Mouse (Mus musculus) CH12.LX (cell line): ENCODE measurements at regions not wholly inside any gene's neighbourhood (a gene's known extent, or its start where the extent isn't known, plus 50 kb on each side); places are given as distances from the start of the nearest gene placed in this dataset.

ENCODE experiments used
- CTCF ChIP-seq, 2 experiments: IDR thresholded peaks in 1 of 2; conservative IDR thresholded peaks in 1 of 2; 2 replicates each; pipeline ENCODE4 v1.5.1; 2011 to 2012; ENCODE audit warnings: low read depth in 2 of 2, low read length in 2 of 2, improper control_type of control experiment in 1 of 2, inconsistent platforms in 1 of 2, mild to moderate bottlenecking in 1 of 2, moderate library complexity in 1 of 2
- EP300 ChIP-seq: IDR thresholded peaks from 2 replicates; pipeline ENCODE4 v1.6.1; 2011; ENCODE audit warnings: low read length, improper control_type of control experiment
- MXI1 ChIP-seq: IDR thresholded peaks from 2 replicates; pipeline ENCODE4 v1.6.1; 2011; ENCODE audit warnings: mild to moderate bottlenecking, low read depth, low read length, improper control_type of control experiment
- TCF12 ChIP-seq: IDR thresholded peaks from 2 replicates; pipeline ENCODE4 v1.6.1; 2014; ENCODE audit warnings: low read depth, mild to moderate bottlenecking, inconsistent platforms, low read length, improper control_type of control experiment
- USF1 ChIP-seq: IDR thresholded peaks from 2 replicates; pipeline ENCODE4 v1.6.1; 2014; ENCODE audit warnings: low read depth, mild to moderate bottlenecking, inconsistent platforms, low read length, improper control_type of control experiment
- USF2 ChIP-seq: conservative IDR thresholded peaks from 2 replicates; pipeline ENCODE4 v1.6.1; 2011; ENCODE audit warnings: low read depth, low read length, improper control_type of control experiment

DNA sequence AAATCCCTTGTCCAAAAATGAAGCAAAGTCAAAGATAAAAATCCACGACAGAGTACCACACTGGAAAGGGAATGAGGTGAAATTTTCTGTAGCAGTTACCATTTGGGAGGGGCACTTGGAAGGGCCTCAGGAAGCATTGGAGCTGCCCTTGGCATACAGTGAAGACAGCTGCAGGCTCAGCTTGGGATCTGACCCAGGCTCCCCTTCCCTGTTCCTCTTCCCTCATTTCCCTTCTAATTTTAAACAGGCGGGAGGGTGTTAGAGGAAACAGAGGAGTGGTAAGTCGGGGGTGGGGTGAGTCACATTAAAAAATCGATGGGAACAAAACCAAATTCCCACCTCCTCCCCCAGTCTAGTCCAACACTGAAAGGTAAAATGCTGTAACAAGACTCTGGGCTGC is 193.6 kb downstream of the Gm19410 start:
- TF ChIP-seq TCF12 (no peak), CTCF (conservative IDR thresholded peaks at IDR 0.05 in 1 of 2, IDR thresholded peaks at IDR 0.05 in 1 of 2; ENCODE audit: low read depth in 2 of 2, low read length in 2 of 2) (no peak), USF2 (no peak), EP300 (no peak), MXI1 (no peak), USF1 (no peak)
